Mouse (Mus musculus): ENCODE measurements around the gene Prr15l.

Prr15l gene

GRCm38 (mm10) chr11:96947849-96948248 is 19.9 kb downstream of the Prr15l start:
- DNase-seq (ENCODE audit: low spot score) = no peak

- DNase-seq (ENCODE audit: low spot score) = no peak
These were observed 22.9 kb downstream of the Prr15l start for GRCm38 (mm10) chr11:96950767-96951166.

- no peak for DNase-seq (ENCODE audit: low spot score)
These were observed 24.5 kb downstream of the Prr15l start for GRCm38 (mm10) chr11:96952426-96952825.

- DNase-seq (ENCODE audit: low spot score) = no peak
These were observed 25.0 kb downstream of the Prr15l start for GRCm38 (mm10) chr11:96952896-96953295.

- DNase-seq (ENCODE audit: low spot score) = no peak
These were observed 27.2 kb downstream of the Prr15l start for GRCm38 (mm10) chr11:96955094-96955493.

GRCm38 (mm10) chr11:96956009-96956724 is 28.3 kb downstream of the Prr15l start:
- no peak for DNase-seq (ENCODE audit: low spot score)

- no peak for DNase-seq (ENCODE audit: low spot score)
These were observed 29.3 kb downstream of the Prr15l start for GRCm38 (mm10) chr11:96957061-96957805.

GRCm38 (mm10) chr11:96963580-96963979 is 35.7 kb downstream of the Prr15l start:
- peak; percentile 73 for DNase-seq (ENCODE audit: low spot score)

GRCm38 (mm10) chr11:96966172-96966571 is 38.3 kb downstream of the Prr15l start:
- no peak for DNase-seq (ENCODE audit: low spot score)

GRCm38 (mm10) chr11:96966914-96967543 is 39.1 kb downstream of the Prr15l start:
- DNase-seq (ENCODE audit: low spot score) = no peak

- DNase-seq (ENCODE audit: low spot score) = no peak
These were observed 39.8 kb downstream of the Prr15l start for GRCm38 (mm10) chr11:96967544-96968269.

- no peak for DNase-seq (ENCODE audit: low spot score)
These were observed 40.6 kb downstream of the Prr15l start for GRCm38 (mm10) chr11:96968476-96968875.

GRCm38 (mm10) chr11:96969280-96969722 is 41.4 kb downstream of the Prr15l start:
- DNase-seq (ENCODE audit: low spot score) = no peak

GRCm38 (mm10) chr11:96969746-96970145 is 41.8 kb downstream of the Prr15l start:
- peak; percentile 52 for DNase-seq (ENCODE audit: low spot score)

GRCm38 (mm10) chr11:96970341-96970740 is 42.4 kb downstream of the Prr15l start:
- DNase-seq (ENCODE audit: low spot score) = no peak

- no peak for DNase-seq (ENCODE audit: low spot score)
These were observed 45.0 kb downstream of the Prr15l start for GRCm38 (mm10) chr11:96972906-96973305.

- no peak for DNase-seq (ENCODE audit: low spot score)
These were observed 45.6 kb downstream of the Prr15l start for GRCm38 (mm10) chr11:96973426-96973964.

GRCm38 (mm10) chr11:96974813-96975212 is 46.9 kb downstream of the Prr15l start:
- no peak for DNase-seq (ENCODE audit: low spot score)

- DNase-seq (ENCODE audit: low spot score) = no peak
These were observed 47.8 kb downstream of the Prr15l start for GRCm38 (mm10) chr11:96975511-96976378.

- no peak for DNase-seq (ENCODE audit: low spot score)
These were observed 48.4 kb downstream of the Prr15l start for GRCm38 (mm10) chr11:96976379-96976687.

All from testis, postnatal 14 days (tissue).